Mouse (Mus musculus): Measurements from ENCODE around the gene Rap1a. TPM values are rescaled to one million over a fixed set of nuclear protein-coding genes. Genes with fewer than 3 reads are reported as not detected.

The Rap1a gene
- polyA plus RNA-seq, 1 experiment = 14.4 TPM

DNA sequence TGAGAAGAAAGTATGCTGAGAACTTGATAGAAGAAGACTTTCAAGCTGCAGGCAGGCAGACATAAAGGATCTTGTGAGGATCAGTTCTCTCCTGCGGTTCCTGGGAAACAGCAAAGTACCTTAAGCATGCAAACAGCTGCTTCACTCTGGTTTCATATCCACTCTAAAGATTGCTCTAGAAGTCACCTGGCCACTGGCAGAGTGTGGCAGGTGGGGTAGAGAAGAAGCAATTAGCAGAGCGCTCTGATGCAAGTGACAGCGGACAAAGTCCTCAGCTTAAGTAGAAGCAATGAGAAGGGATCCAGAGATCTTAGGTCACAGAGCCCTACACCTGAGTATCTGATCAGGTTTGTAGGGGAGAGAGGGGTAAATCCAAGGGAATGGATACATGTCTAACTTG lies 30.4 kb upstream of the Rap1a start:
- no peak for DNase-seq
- H3K27me3 ChIP-seq (ENCODE audit: control insufficient read depth, insufficient read depth, low read length) = no peaks in the 10 kb centered on the region
- no peak for TF ChIP-seq POLR2A (IDR thresholded peaks at IDR 0.05; ENCODE audit: control insufficient read depth, extremely low read depth, insufficient read depth, low read length, poor library complexity)
- TF ChIP-seq CTCF (IDR thresholded peaks at IDR 0.05; ENCODE audit: borderline replicate concordance, control insufficient read depth, extremely low read depth, insufficient read depth, low read length, poor library complexity) = no peak
- no peaks in the 10 kb centered on the region for H3K36me3 ChIP-seq (ENCODE audit: control insufficient read depth, insufficient read depth, low read length)
- no peak overlapping the region for H3K27ac ChIP-seq (ENCODE audit: control insufficient read depth, insufficient read depth, low read length)
- H3K4me1 ChIP-seq (replicated peaks; ENCODE audit: control insufficient read depth, insufficient read depth, low read length) = peaks cover 2% of the 10 kb centered on the region; the same call in 1 of the 2 replicates
- no peak overlapping the region for H3K4me3 ChIP-seq (ENCODE audit: control insufficient read depth, insufficient read depth, low read length)
- WGBS = 94% methylated on average over 3 of the region's 3 CpGs

GRCm38 (mm10) chr3:105825501-105826161 lies 24.5 kb upstream of the Rap1a start:
- WGBS = 58% methylated on average over 7 of the region's 7 CpGs
- Histone ChIP-seq H3K4me1 (replicated peaks; ENCODE audit: control insufficient read depth, insufficient read depth, low read length) (peaks cover 9% of the 10 kb centered on the region), H3K4me3 (ENCODE audit: control insufficient read depth, insufficient read depth, low read length) (no peak overlapping the region), H3K27me3 (ENCODE audit: control insufficient read depth, insufficient read depth, low read length) (no peaks in the 10 kb centered on the region), H3K27ac (ENCODE audit: control insufficient read depth, insufficient read depth, low read length) (no peak overlapping the region; the same call in 1 of the 2 replicates), H3K36me3 (ENCODE audit: control insufficient read depth, insufficient read depth, low read length) (no peaks in the 10 kb centered on the region)
- TF ChIP-seq CTCF (IDR thresholded peaks at IDR 0.05; ENCODE audit: borderline replicate concordance, control insufficient read depth, extremely low read depth, insufficient read depth, low read length, poor library complexity) (no peak), POLR2A (IDR thresholded peaks at IDR 0.05; ENCODE audit: control insufficient read depth, extremely low read depth, insufficient read depth, low read length, poor library complexity) (no peak)
- DNase-seq = no peak

GRCm38 (mm10) chr3:105824704-105825103 lies 23.6 kb upstream of the Rap1a start:
- H3K27me3 ChIP-seq (ENCODE audit: control insufficient read depth, insufficient read depth, low read length) = no peaks in the 10 kb centered on the region
- no peak overlapping the region for H3K27ac ChIP-seq (ENCODE audit: control insufficient read depth, insufficient read depth, low read length)
- H3K4me3 ChIP-seq (ENCODE audit: control insufficient read depth, insufficient read depth, low read length) = no peak overlapping the region
- no peak for DNase-seq
- H3K36me3 ChIP-seq (ENCODE audit: control insufficient read depth, insufficient read depth, low read length) = no peaks in the 10 kb centered on the region
- 86% methylated on average over 2 of the region's 2 CpGs for WGBS
- TF ChIP-seq CTCF (IDR thresholded peaks at IDR 0.05; ENCODE audit: borderline replicate concordance, control insufficient read depth, extremely low read depth, insufficient read depth, low read length, poor library complexity) = no peak
- TF ChIP-seq POLR2A (IDR thresholded peaks at IDR 0.05; ENCODE audit: control insufficient read depth, extremely low read depth, insufficient read depth, low read length, poor library complexity) = no peak
- peaks cover 9% of the 10 kb centered on the region for H3K4me1 ChIP-seq (replicated peaks; ENCODE audit: control insufficient read depth, insufficient read depth, low read length)

DNA sequence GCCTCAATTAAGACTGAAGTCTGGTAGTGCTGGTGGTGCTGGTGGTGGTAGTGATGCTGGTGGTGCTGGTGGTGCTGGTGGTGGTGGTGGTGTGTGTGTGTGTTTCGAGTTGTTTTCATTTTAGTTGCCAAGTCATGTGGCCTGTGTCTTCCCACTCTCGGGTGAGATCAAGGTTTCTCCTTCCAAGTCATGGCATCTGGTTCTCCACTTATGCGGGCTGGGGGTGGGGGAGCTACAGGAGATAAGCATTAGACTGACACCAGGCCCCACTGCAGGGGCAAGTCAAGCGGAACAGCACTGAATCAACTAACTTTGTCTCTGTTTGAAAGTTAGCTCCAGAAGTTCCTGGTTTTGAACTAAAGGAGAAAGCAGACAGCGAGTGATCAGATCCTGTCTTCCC lies 23.0 kb upstream of the Rap1a start:
- no peak overlapping the region for H3K27ac ChIP-seq (ENCODE audit: control insufficient read depth, insufficient read depth, low read length)
- no peak for DNase-seq
- H3K4me1 ChIP-seq (replicated peaks; ENCODE audit: control insufficient read depth, insufficient read depth, low read length) = peaks cover 9% of the 10 kb centered on the region

GRCm38 (mm10) chr3:105823609-105824008 lies 22.5 kb upstream of the Rap1a start:
- Histone ChIP-seq H3K27ac (ENCODE audit: control insufficient read depth, insufficient read depth, low read length) (no peak overlapping the region), H3K27me3 (ENCODE audit: control insufficient read depth, insufficient read depth, low read length) (no peaks in the 10 kb centered on the region), H3K36me3 (ENCODE audit: control insufficient read depth, insufficient read depth, low read length) (no peaks in the 10 kb centered on the region), H3K4me3 (ENCODE audit: control insufficient read depth, insufficient read depth, low read length) (no peak overlapping the region), H3K4me1 (replicated peaks; ENCODE audit: control insufficient read depth, insufficient read depth, low read length) (peaks cover 10% of the 10 kb centered on the region)
- no peak for DNase-seq
- no peak for TF ChIP-seq POLR2A (IDR thresholded peaks at IDR 0.05; ENCODE audit: control insufficient read depth, extremely low read depth, insufficient read depth, low read length, poor library complexity)
- TF ChIP-seq CTCF (IDR thresholded peaks at IDR 0.05; ENCODE audit: borderline replicate concordance, control insufficient read depth, extremely low read depth, insufficient read depth, low read length, poor library complexity) = no peak

More for the DNA sequence above, 23.0 kb upstream of the Rap1a start:
- Histone ChIP-seq H3K4me3 (ENCODE audit: control insufficient read depth, insufficient read depth, low read length) (no peak overlapping the region), H3K36me3 (ENCODE audit: control insufficient read depth, insufficient read depth, low read length) (no peaks in the 10 kb centered on the region), H3K27me3 (ENCODE audit: control insufficient read depth, insufficient read depth, low read length) (no peaks in the 10 kb centered on the region)
- WGBS = 58% methylated on average over 5 of the region's 5 CpGs
- TF ChIP-seq POLR2A (IDR thresholded peaks at IDR 0.05; ENCODE audit: control insufficient read depth, extremely low read depth, insufficient read depth, low read length, poor library complexity) (no peak), CTCF (IDR thresholded peaks at IDR 0.05; ENCODE audit: borderline replicate concordance, control insufficient read depth, extremely low read depth, insufficient read depth, low read length, poor library complexity) (no peak)

- TF ChIP-seq POLR2A (IDR thresholded peaks at IDR 0.05; ENCODE audit: control insufficient read depth, extremely low read depth, insufficient read depth, low read length, poor library complexity) = no peak
- TF ChIP-seq CTCF (IDR thresholded peaks at IDR 0.05; ENCODE audit: borderline replicate concordance, control insufficient read depth, extremely low read depth, insufficient read depth, low read length, poor library complexity) = no peak
- Histone ChIP-seq H3K4me1 (replicated peaks; ENCODE audit: control insufficient read depth, insufficient read depth, low read length) (peaks cover 22% of the 10 kb centered on the region), H3K27ac (ENCODE audit: control insufficient read depth, insufficient read depth, low read length) (no peak overlapping the region), H3K36me3 (ENCODE audit: control insufficient read depth, insufficient read depth, low read length) (no peaks in the 10 kb centered on the region), H3K4me3 (ENCODE audit: control insufficient read depth, insufficient read depth, low read length) (no peak overlapping the region), H3K27me3 (ENCODE audit: control insufficient read depth, insufficient read depth, low read length) (no peaks in the 10 kb centered on the region)
- DNase-seq = no peak
- 96% methylated on average over 3 of the region's 3 CpGs for WGBS
These were observed 20.4 kb upstream of the Rap1a start for GRCm38 (mm10) chr3:105821504-105821903.

DNA sequence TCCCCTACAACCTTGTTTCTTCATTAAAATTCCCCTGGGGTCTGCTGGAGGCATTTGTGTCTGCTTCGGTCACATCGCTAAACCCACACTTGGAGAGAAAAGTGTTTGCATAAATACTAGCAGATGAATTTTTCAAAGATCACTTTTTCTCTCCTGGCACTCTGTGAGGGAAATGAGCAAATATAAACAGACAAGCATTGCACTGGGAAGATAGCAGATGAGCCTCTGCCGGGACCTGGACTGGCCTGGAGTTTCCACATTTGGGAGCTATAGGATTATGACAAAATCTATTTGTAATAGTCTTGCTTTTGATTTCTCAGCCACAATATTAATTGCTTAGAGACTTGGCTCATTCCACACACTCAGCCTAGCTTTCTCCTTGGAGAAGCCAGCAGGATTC lies 19.1 kb upstream of the Rap1a start:
- DNase-seq = no peak
- 98% methylated on average over 3 of the region's 3 CpGs for WGBS
- no peak for TF ChIP-seq CTCF (IDR thresholded peaks at IDR 0.05; ENCODE audit: borderline replicate concordance, control insufficient read depth, extremely low read depth, insufficient read depth, low read length, poor library complexity)
- no peak for TF ChIP-seq POLR2A (IDR thresholded peaks at IDR 0.05; ENCODE audit: control insufficient read depth, extremely low read depth, insufficient read depth, low read length, poor library complexity)
- H3K27me3 ChIP-seq (ENCODE audit: control insufficient read depth, insufficient read depth, low read length) = no peaks in the 10 kb centered on the region
- H3K27ac ChIP-seq (ENCODE audit: control insufficient read depth, insufficient read depth, low read length) = no peak overlapping the region
- H3K4me1 ChIP-seq (replicated peaks; ENCODE audit: control insufficient read depth, insufficient read depth, low read length) = peaks cover 20% of the 10 kb centered on the region
- no peak overlapping the region for H3K4me3 ChIP-seq (ENCODE audit: control insufficient read depth, insufficient read depth, low read length)
- no peaks in the 10 kb centered on the region for H3K36me3 ChIP-seq (ENCODE audit: control insufficient read depth, insufficient read depth, low read length)

Measured in thymus, adult 2 months (tissue).